ENCODE assay signal across 30 mouse cellular contexts in genomic region chr14:28467956-28468355, GRCm38 (mm10). TPM values are rescaled to one million over a fixed set of nuclear protein-coding genes. Genes with fewer than 3 reads are reported as not detected.
A peak's percentile ranks its signal among the peaks of the same experiment; 100 is the strongest.
DNase-seq lines count a peak whose midpoint lies in the region; ATAC-seq and TF ChIP-seq lines count a peak whose summit lies in the region.
"Had no signal": no experiment of that assay in that cellular context is flagged by ENCODE, and none has a peak within 500 bp of the region (broad histone marks: within the 10 kb centered on the region; RNA-seq: fewer than 3 reads in every experiment).

No protein-coding gene starts in this region.

- no peak overlapping the region for H3K9ac ChIP-seq in midbrain, embryonic 14.5 days (replicated peaks; ENCODE audit: low read length)
- no peak overlapping the region for H3K9ac ChIP-seq in midbrain, embryonic 11.5 days (ENCODE audit: low read length)
- H3K9ac ChIP-seq in limb, embryonic 15.5 days = no peak overlapping the region
- H3K9ac ChIP-seq: embryonic facial prominence, embryonic 13.5 days; heart, embryonic 13.5 days; hindbrain, embryonic 12.5 days; liver, embryonic 15.5 days; midbrain, embryonic 12.5 days; stomach, embryonic 15.5 days had no signal

- H3K36me3 ChIP-seq in kidney, adult 2 months (ENCODE audit: control insufficient read depth, insufficient read depth, low read length) = no peaks in the 10 kb centered on the region
- H3K36me3 ChIP-seq in midbrain, embryonic 14.5 days (ENCODE audit: control insufficient read depth, insufficient read depth, low read length) = no peaks in the 10 kb centered on the region
- no peaks in the 10 kb centered on the region for H3K36me3 ChIP-seq in midbrain, embryonic 11.5 days (ENCODE audit: control insufficient read depth, insufficient read depth, low read length)
- no peaks in the 10 kb centered on the region for H3K36me3 ChIP-seq in limb, embryonic 15.5 days
- H3K36me3 ChIP-seq: embryonic facial prominence, embryonic 13.5 days; G1E; heart, embryonic 13.5 days; hindbrain, embryonic 12.5 days; liver, embryonic 15.5 days; midbrain, embryonic 12.5 days; stomach, embryonic 15.5 days had no signal

- H3K4me1 ChIP-seq in kidney, adult 2 months (ENCODE audit: control insufficient read depth, insufficient read depth, low read length) = peaks cover 7% of the 10 kb centered on the region; the same call in 1 of the 2 replicates
- H3K4me1 ChIP-seq in midbrain, embryonic 14.5 days (ENCODE audit: control insufficient read depth, insufficient read depth, low read length) = peaks cover 5% of the 10 kb centered on the region
- H3K4me1 ChIP-seq in midbrain, embryonic 11.5 days (ENCODE audit: control insufficient read depth, insufficient read depth, low read length) = peaks cover 4% of the 10 kb centered on the region; the same call in 1 of the 2 replicates
- peaks cover 27% of the 10 kb centered on the region for H3K4me1 ChIP-seq in limb, embryonic 15.5 days
- H3K4me1 ChIP-seq: liver, embryonic 15.5 days; stomach, embryonic 15.5 days had no signal

- no peak for TF ChIP-seq POLR2A in kidney, adult 2 months (IDR thresholded peaks at IDR 0.05; ENCODE audit: low read depth, low read length)

- H3K27me3 ChIP-seq in kidney, adult 2 months (replicated peaks; ENCODE audit: control insufficient read depth, insufficient read depth, low read length) = no peaks in the 10 kb centered on the region
- peaks cover 2% of the 10 kb centered on the region; the same call in 1 of the 2 replicates for H3K27me3 ChIP-seq in midbrain, embryonic 14.5 days (ENCODE audit: control insufficient read depth, insufficient read depth, low read length)
- H3K27me3 ChIP-seq in midbrain, embryonic 11.5 days (ENCODE audit: control insufficient read depth, insufficient read depth, low read length) = no peaks in the 10 kb centered on the region
- H3K27me3 ChIP-seq in limb, embryonic 15.5 days = no peaks in the 10 kb centered on the region
- H3K27me3 ChIP-seq: CH12.LX; embryonic facial prominence, embryonic 13.5 days; heart, embryonic 13.5 days; liver, embryonic 15.5 days; stomach, embryonic 15.5 days had no signal

- H3K4me2 ChIP-seq in midbrain, embryonic 14.5 days (ENCODE audit: low read length) = no peak overlapping the region
- no peak overlapping the region for H3K4me2 ChIP-seq in midbrain, embryonic 11.5 days
- no peak overlapping the region for H3K4me2 ChIP-seq in limb, embryonic 15.5 days
- H3K4me2 ChIP-seq: embryonic facial prominence, embryonic 13.5 days; heart, embryonic 13.5 days; hindbrain, embryonic 12.5 days; liver, embryonic 15.5 days; midbrain, embryonic 12.5 days; stomach, embryonic 15.5 days had no signal

- H3K27ac ChIP-seq in kidney, adult 2 months (ENCODE audit: insufficient read depth, low read depth, low read length) = no peak overlapping the region
- H3K27ac ChIP-seq in midbrain, embryonic 14.5 days (replicated peaks; ENCODE audit: low read depth, low read length) = no peak overlapping the region
- no peak overlapping the region for H3K27ac ChIP-seq in midbrain, embryonic 11.5 days (ENCODE audit: low read depth, low read length)
- 0 out of 2 replicates have a peak overlapping the region, but pooled peaks have one; percentile 38 for H3K27ac ChIP-seq in limb, embryonic 15.5 days
- H3K27ac ChIP-seq: embryonic facial prominence, embryonic 13.5 days; heart, adult 2 months; heart, embryonic 13.5 days; hindbrain, embryonic 12.5 days; layer of hippocampus, adult 2 months; liver, embryonic 15.5 days; macrophage; midbrain, embryonic 12.5 days; stomach, embryonic 15.5 days had no signal

- H3K4me3 ChIP-seq in kidney, adult 2 months (ENCODE audit: insufficient read depth, low read depth, low read length) = no peak overlapping the region
- no peak overlapping the region for H3K4me3 ChIP-seq in midbrain, embryonic 14.5 days (replicated peaks; ENCODE audit: low read depth, low read length)
- H3K4me3 ChIP-seq in midbrain, embryonic 11.5 days (ENCODE audit: low read depth, low read length) = no peak overlapping the region
- H3K4me3 ChIP-seq in limb, embryonic 15.5 days = no peak overlapping the region
- H3K4me3 ChIP-seq: embryonic facial prominence, embryonic 13.5 days; heart, adult 2 months; heart, embryonic 13.5 days; hindbrain, embryonic 12.5 days; layer of hippocampus, adult 2 months; liver, embryonic 15.5 days; midbrain, embryonic 12.5 days; stomach, embryonic 15.5 days had no signal

- DNase-seq in kidney, adult 2 months = peak; percentile 75
- DNase-seq in kidney, postnatal 10 days = no peak
- peak; percentile 46 for DNase-seq in midbrain, embryonic 14.5 days
- no peak for DNase-seq in midbrain, embryonic 11.5 days (ENCODE audit: low spot score, missing footprints)
- peak; percentile 16 to 44 for DNase-seq in kidney, postnatal 36 days
- DNase-seq in right cerebral cortex, postnatal 10 days (ENCODE audit: low spot score in 2 of 2) = no peak
- DNase-seq: adrenal gland, adult 8-10 months; cerebellum, adult 18-20 months; cerebellum, postnatal 14 days; gastrocnemius, postnatal 36 days; heart, adult 2 months; heart, postnatal 14 days; liver; thymus, adult 18-20 months; thymus, postnatal 4 days had no signal

- H3K9me3 ChIP-seq in midbrain, embryonic 14.5 days (ENCODE audit: control insufficient read depth, low read length) = no peaks in the 10 kb centered on the region
- no peaks in the 10 kb centered on the region for H3K9me3 ChIP-seq in midbrain, embryonic 11.5 days (ENCODE audit: control insufficient read depth, low read length)
- no peaks in the 10 kb centered on the region for H3K9me3 ChIP-seq in limb, embryonic 15.5 days
- H3K9me3 ChIP-seq: embryonic facial prominence, embryonic 13.5 days; heart, embryonic 13.5 days; hindbrain, embryonic 12.5 days; liver, embryonic 15.5 days; midbrain, embryonic 12.5 days; stomach, embryonic 15.5 days had no signal

- TF ChIP-seq CTCF in kidney, adult 2 months (conservative IDR thresholded peaks at IDR 0.05; ENCODE audit: insufficient read depth, insufficient read length, low read depth, low read length) = no peak

- 32% methylated on average over 5 of the region's 5 CpGs for WGBS in kidney, adult 2 months
- WGBS in midbrain, embryonic 14.5 days = 67% methylated on average over 5 of the region's 5 CpGs
- WGBS in midbrain, embryonic 11.5 days = 83% methylated on average over 5 of the region's 5 CpGs
- 18% methylated on average over 5 of the region's 5 CpGs for WGBS in limb, embryonic 15.5 days

- no peak for ATAC-seq in midbrain, embryonic 14.5 days (ENCODE audit: low FRiP score, low TSS enrichment)
- no peak for ATAC-seq in midbrain, embryonic 11.5 days (ENCODE audit: low FRiP score)
- ATAC-seq in limb, embryonic 15.5 days (ENCODE audit: insufficient number of reproducible peaks, low FRiP score, low TSS enrichment, low read depth) = no peak
- ATAC-seq in megakaryocyte progenitor cell, adult 5-6 weeks (replicated peaks; ENCODE audit: poor library complexity) = no peak
- ATAC-seq: activated CD4-positive, CD25-positive, alpha-beta regulatory T cell, adult 4 months had no signal

RNA-seq across cellular contexts. Expression of gene Wnt5a, which starts 36.6 kb away (rescaled TPM):
- polyA plus RNA-seq in kidney, adult 2 months (2012; rRNA removed) = 7.0 and 8.9 TPM in 2 replicates
- polyA plus RNA-seq in midbrain, embryonic 14.5 days (2014; fragmentation: Nextera tagmentation; extraction: Ambion mirVana) = 12.1 and 17.3 TPM in 2 replicates
- 27.8 and 31.3 TPM in 2 replicates for polyA plus RNA-seq in midbrain, embryonic 11.5 days (2014; fragmentation: Nextera tagmentation; extraction: Ambion mirVana)
- 100 and 102 TPM in 2 replicates for polyA plus RNA-seq in limb, embryonic 15.5 days (2015; fragmentation: Nextera tagmentation; extraction: Ambion mirVana)
- not detected in 2 replicates for total RNA-seq in megakaryocyte progenitor cell, adult 5-6 weeks (2015)
- not detected in 2 replicates for total RNA-seq in megakaryocyte progenitor cell, adult 5-6 weeks (2017)
- total RNA-seq: CH12.LX; monocyte, adult 5-6 weeks; neutrophil, adult 5-6 weeks had no signal
- polyA plus RNA-seq: activated CD4-positive, CD25-positive, alpha-beta regulatory T cell, adult 4 months; G1E; macrophage had no signal

Comparison
In these comparisons a context has a peak if more than half of its experiments do, and no peak if none do; other contexts are left out.
1. DNase-seq: peak in kidney, adult 2 months (single experiment), midbrain, embryonic 14.5 days (single experiment) and kidney, postnatal 36 days (2 of 2); none in kidney, postnatal 10 days (single experiment), midbrain, embryonic 11.5 days (single experiment) and right cerebral cortex, postnatal 10 days (0 of 2).